Mouse (Mus musculus) ES-E14 (cell line): Measurements from ENCODE around the gene Uxt. TPM values are rescaled to one million over a fixed set of nuclear protein-coding genes. Genes with fewer than 3 reads are reported as not detected.

Experiments used
- DNase-seq: peaks from one replicate; pipeline ENCODE4 v3.0.0-alpha.2; 2013; ENCODE audit warnings: low read depth, low spot score
- H3K27ac ChIP-seq: 2 replicates; pipeline ENCODE4 v1.5.1; 2012; ENCODE audit warnings: low read depth, mild to moderate bottlenecking, low read length, moderate library complexity, mixed read lengths; ENCODE audit not compliant: poor library complexity, insufficient read depth, severe bottlenecking
- H3K36me3 ChIP-seq: 2 replicates; pipeline ENCODE4 v1.6.1; 2012; ENCODE audit warnings: mild to moderate bottlenecking, low read length, moderate library complexity, mixed read lengths; ENCODE audit not compliant: control insufficient read depth, poor library complexity, insufficient read depth, severe bottlenecking
- H3K4me1 ChIP-seq, 2 experiments: fragments of 150-350 bp in 1 of 2; sonication (generic) in 1 of 2; 2 replicates each; pipeline ENCODE4 v1.6.1; 2012; ENCODE audit warnings: low read length in 2 of 2, mild to moderate bottlenecking in 1 of 2, mixed read lengths in 1 of 2; ENCODE audit not compliant: control insufficient read depth in 2 of 2, insufficient read depth in 2 of 2, poor library complexity in 1 of 2
- H3K4me3 ChIP-seq, 2 experiments: fragments of 150-350 bp in 1 of 2; sonication (generic) in 1 of 2; 2 replicates each; pipeline ENCODE4 v1.5.1; 2012; ENCODE audit warnings: low read length in 2 of 2, low read depth in 1 of 2, mild to moderate bottlenecking in 1 of 2, mixed read lengths in 1 of 2; ENCODE audit not compliant: insufficient read depth in 1 of 2, poor library complexity in 1 of 2, severe bottlenecking in 1 of 2
- H3K9ac ChIP-seq: 2 replicates; pipeline ENCODE4 v1.6.1; 2012; ENCODE audit warnings: low read depth, mild to moderate bottlenecking, low read length, mixed read lengths; ENCODE audit not compliant: poor library complexity, insufficient read depth, severe bottlenecking
- H3K9me3 ChIP-seq: fragments of 150-350 bp; sonication (generic); 2 replicates; pipeline ENCODE4 v1.6.1; 2012; ENCODE audit warnings: low read depth, mild to moderate bottlenecking, low read length; ENCODE audit not compliant: control insufficient read depth, insufficient read depth
- CHD2 ChIP-seq: IDR thresholded peaks from 2 replicates; pipeline ENCODE4 v1.6.1; 2014; ENCODE audit warnings: mild to moderate bottlenecking, low read depth, low read length, inconsistent platforms
- HCFC1 ChIP-seq: IDR thresholded peaks from 2 replicates; pipeline ENCODE4 v1.6.1; 2012; ENCODE audit warnings: low read length, inconsistent platforms, borderline replicate concordance; ENCODE audit not compliant: insufficient read depth
- MAFK ChIP-seq: IDR thresholded peaks from 2 replicates; pipeline ENCODE4 v1.6.1; 2014; ENCODE audit warnings: mild to moderate bottlenecking, low read depth, low read length, inconsistent platforms; ENCODE audit not compliant: insufficient read depth
- ZC3H11A ChIP-seq: IDR thresholded peaks from 2 replicates; pipeline ENCODE4 v1.6.1; 2012; ENCODE audit warnings: low read depth, mild to moderate bottlenecking, inconsistent platforms, low read length, borderline replicate concordance
- ZNF384 ChIP-seq: IDR thresholded peaks from 2 replicates; pipeline ENCODE4 v1.6.1; 2012; ENCODE audit warnings: low read depth, low read length, inconsistent platforms
- in situ Hi-C, 2 experiments: fragments of 600-800 bp; cut with MboI; formaldehyde crosslinking; loops; one replicate each; pipeline ENCODE4 v1.15.1; 2025; ENCODE audit warnings: low sequenced_read_pairs in 2 of 2, inconsistent platforms in 1 of 2; ENCODE audit not compliant: unreplicated experiment in 2 of 2
- total RNA-seq: library from RNA; depleted of rRNA; stranded (reverse); fragments of 300-350 nt; gene quantifications from 2 replicates; pipeline ENCODE4 v1.2.3, GENCODE M21; 2012; rRNA removed

Gene Uxt
- total RNA-seq, 1 experiment: 37.0 TPM

DNA sequence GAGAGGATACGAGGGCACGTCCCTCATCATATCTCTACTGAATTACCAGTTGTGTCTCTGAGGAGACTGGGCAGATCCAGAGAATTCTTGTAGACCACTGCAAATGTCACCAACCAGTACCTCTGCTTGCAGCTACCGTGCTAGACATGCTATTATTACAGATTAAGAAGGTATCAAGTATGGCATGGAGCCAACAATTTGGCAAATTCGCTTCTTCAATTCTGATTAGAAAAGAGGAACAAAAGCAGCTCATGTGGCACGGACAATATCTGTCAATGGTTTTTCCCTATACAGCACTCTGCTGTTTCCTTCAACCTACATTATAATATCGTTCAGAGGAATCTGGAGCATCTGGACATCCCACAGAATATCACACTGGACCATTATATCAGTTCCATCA lies 48.1 kb downstream of the Uxt start:
- Histone ChIP-seq H3K4me1 (peaks cover 3 to 7% of the 10 kb centered on the region in 2 experiments; a peak in 1 of 4 replicates), H3K9ac (no peak overlapping the region), H3K9me3 (no peaks in the 10 kb centered on the region), H3K27ac (no peak overlapping the region), H3K4me3 (no peak overlapping the region), H3K36me3 (no peaks in the 10 kb centered on the region)
- no peak for TF ChIP-seq HCFC1
- no peak for TF ChIP-seq MAFK
- TF ChIP-seq CHD2: no peak
- TF ChIP-seq ZNF384: no peak
- TF ChIP-seq ZC3H11A: no peak
- in situ Hi-C loops: no loop called here
- no peak for DNase-seq

DNA sequence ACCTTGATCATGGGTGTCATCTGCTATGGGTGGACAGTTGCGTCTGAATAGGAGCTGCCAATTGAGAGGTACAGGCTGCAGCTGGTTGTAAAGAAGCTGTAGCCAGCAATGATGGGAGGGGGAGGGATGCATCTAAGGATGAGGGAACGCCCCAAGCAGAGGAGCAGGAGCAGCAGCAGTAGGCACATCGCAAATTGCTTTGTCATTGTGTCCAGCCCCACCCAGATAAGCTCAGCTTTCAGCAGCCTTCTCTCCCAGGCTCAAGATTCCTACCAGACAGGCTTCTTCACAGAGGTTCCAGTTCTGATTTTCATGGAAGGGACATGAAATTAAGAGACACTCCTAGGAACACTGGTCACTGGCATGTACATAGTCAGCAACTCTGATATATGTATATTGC lies 51.7 kb downstream of the Uxt start:
- Histone ChIP-seq H3K9me3 (no peaks in the 10 kb centered on the region), H3K27ac (no peak overlapping the region; the same call in 1 of the 2 replicates), H3K4me1 (peaks cover 3 to 7% of the 10 kb centered on the region in 2 experiments; a peak in 1 of 4 replicates), H3K9ac (no peak overlapping the region), H3K4me3 (no peak overlapping the region), H3K36me3 (no peaks in the 10 kb centered on the region)
- DNase-seq: peak; percentile 37
- in situ Hi-C loops: no loop called here
- no peak for TF ChIP-seq CHD2
- TF ChIP-seq ZC3H11A: no peak
- TF ChIP-seq MAFK: peak; percentile 86
- TF ChIP-seq HCFC1: no peak
- no peak for TF ChIP-seq ZNF384

Other genes starting within 250 kb of the Uxt start
- 81.8 and 93.1 TPM in 2 replicates for gene Araf, start 164.2 kb downstream of the Uxt start, total RNA-seq
- gene Timp1, start 91.9 kb downstream of the Uxt start, total RNA-seq: 88.4 and 130 TPM in 2 replicates
- 1.6 and 1.7 TPM in 2 replicates for gene Syn1, start 41.0 kb downstream of the Uxt start, total RNA-seq
- gene Cfp, start 30.5 kb downstream of the Uxt start, total RNA-seq: 4.4 and 9.6 TPM in 2 replicates
- 8.2 and 8.4 TPM in 2 replicates for gene Elk1, start 11.4 kb downstream of the Uxt start, total RNA-seq
- gene Zfp182, start 100.3 kb upstream of the Uxt start, total RNA-seq: 5.1 and 5.2 TPM in 2 replicates
- not detected in 2 replicates for gene Spaca5, start 106.4 kb upstream of the Uxt start, total RNA-seq
- 0.79 and 0.80 TPM in 2 replicates for gene Zfp300, start 127.5 kb upstream of the Uxt start, total RNA-seq
- gene Ssxa1, start 153.8 kb upstream of the Uxt start, total RNA-seq: not detected in 2 replicates
- gene Gm21876, start 213.6 kb upstream of the Uxt start, total RNA-seq: not detected in 2 replicates